Mouse (Mus musculus): ENCODE results near the gene Hist1h2bm.
"Not testable (repeated sequence)": the region's sequence is repeated elsewhere in the genome, so short reads cannot be mapped to it uniquely, and the experiment has no call there.

GRCm38 (mm10) chr13:21750159-21751017 is 28.5 kb downstream of the Hist1h2bm start, which contains the start of gene Hist1h4k:
- TF ChIP-seq CTCF (IDR thresholded peaks at IDR 0.05; ENCODE audit: low read depth) = not testable (repeated sequence)
- TF ChIP-seq EP300 (IDR thresholded peaks at IDR 0.05; ENCODE audit: low read depth) = peak; percentile 90
